Mouse (Mus musculus) limb, embryonic 14.5 days (tissue): ENCODE data around the gene Taf6l. TPM values are rescaled to one million over a fixed set of nuclear protein-coding genes. Genes with fewer than 3 reads are reported as not detected.

ENCODE experiments used
- ATAC-seq: fragments of 200-750 bp; cut with Nextera tagmentation; 2 replicates; pipeline ENCODE4 v1.8.0; 2017; ENCODE audit warnings: low read depth, moderate number of reproducible peaks, moderate TSS enrichment; ENCODE audit not compliant: low FRiP score
- DNase-seq: peaks from one replicate; pipeline ENCODE4 v3.0.0-alpha.2; 2015; ENCODE audit warnings: low spot score
- H3K27ac ChIP-seq: fragments of 300-500 bp; sonication (generic); replicated peaks from 2 replicates; pipeline ENCODE4 v1.5.1; 2014; ENCODE audit warnings: low read depth, mild to moderate bottlenecking, low read length, moderate library complexity, mixed read lengths
- H3K27me3 ChIP-seq: fragments of 300-500 bp; sonication (generic); 2 replicates; pipeline ENCODE4 v1.6.1; 2014; ENCODE audit warnings: low read length, mixed read lengths; ENCODE audit not compliant: control insufficient read depth, insufficient read depth
- H3K36me3 ChIP-seq: fragments of 300-500 bp; sonication (generic); 2 replicates; pipeline ENCODE4 v1.6.1; 2014; ENCODE audit warnings: mild to moderate bottlenecking, low read length, moderate library complexity, mixed read lengths; ENCODE audit not compliant: control insufficient read depth, insufficient read depth
- H3K4me1 ChIP-seq: fragments of 300-500 bp; sonication (generic); 2 replicates; pipeline ENCODE4 v1.6.1; 2014; ENCODE audit warnings: antibody characterized with exemption, low read length, mixed read lengths; ENCODE audit not compliant: control insufficient read depth, insufficient read depth
- H3K4me2 ChIP-seq: fragments of 300-500 bp; sonication (generic); replicated peaks from 2 replicates; pipeline ENCODE4 v1.6.1; 2014; ENCODE audit warnings: low read depth, mild to moderate bottlenecking, low read length, moderate library complexity; ENCODE audit not compliant: severe bottlenecking
- H3K4me3 ChIP-seq: fragments of 300-500 bp; sonication (generic); replicated peaks from 2 replicates; pipeline ENCODE4 v1.5.1; 2014; ENCODE audit warnings: low read length
- H3K9ac ChIP-seq: fragments of 300-500 bp; sonication (generic); 2 replicates; pipeline ENCODE4 v1.6.1; 2014; ENCODE audit warnings: mild to moderate bottlenecking, low read depth, low read length, moderate library complexity; ENCODE audit not compliant: severe bottlenecking
- H3K9me3 ChIP-seq: fragments of 300-500 bp; sonication (generic); 2 replicates; pipeline ENCODE4 v1.6.1; 2016; ENCODE audit warnings: low read length; ENCODE audit not compliant: control insufficient read depth
- POLR2A ChIP-seq: fragments of 200-500 bp; IDR thresholded peaks from 2 replicates; pipeline ENCODE4 v1.8.0; 2012; ENCODE audit warnings: inconsistent platforms, mild to moderate bottlenecking, moderate library complexity, borderline replicate concordance; ENCODE audit not compliant: insufficient read depth, insufficient read length; ENCODE audit errors: extremely low read depth
- WGBS: fragments of 180-500 bp; shearing (Covaris S2); extraction: QIAGEN DNeasy Blood & Tissue Kit; methylation state at CpG from one replicate; pipeline ENCODE4 v1.1.7; 2014; 5-methylcytosine and 5-hydroxymethylcytosine counted together
- polyA plus RNA-seq, 2 experiments: library from polyadenylated mRNA; depleted of rRNA in 1 of 2; stranded (reverse) in 1 of 2; unstranded in 1 of 2; fragments of >200 nt; fragmentation: Nextera tagmentation in 1 of 2; extraction: Ambion mirVana in 1 of 2; gene quantifications; 2 replicates each; pipeline versions ENCODE4 v1.2.1 to v1.2.3; 2012 to 2014

Taf6l gene
- polyA plus RNA-seq, 2 experiments, result 21.8 to 22.4 TPM

GRCm38 (mm10) chr19:8745382-8745781, 40.8 kb downstream of the Taf6l start:
- Histone ChIP-seq H3K36me3 (peaks cover 83% of the 10 kb centered on the region), H3K27ac (no peak overlapping the region), H3K4me1 (peaks cover 17% of the 10 kb centered on the region), H3K9ac (no peak overlapping the region), H3K4me2 (no peak overlapping the region), H3K27me3 (no peaks in the 10 kb centered on the region), H3K4me3 (no peak overlapping the region), H3K9me3 (no peaks in the 10 kb centered on the region)
- 96% methylated on average over 1 of the region's 1 CpGs for WGBS
- TF ChIP-seq POLR2A, result no peak
- DNase-seq (no peak), ATAC-seq (no peak)

GRCm38 (mm10) chr19:8742176-8742575, 44.0 kb downstream of the Taf6l start:
- Histone ChIP-seq H3K36me3 (peaks cover 80% of the 10 kb centered on the region), H3K27ac (peak overlapping the region; percentile 97), H3K27me3 (no peaks in the 10 kb centered on the region), H3K4me3 (peak overlapping the region; percentile 96), H3K9me3 (no peaks in the 10 kb centered on the region), H3K4me2 (peak overlapping the region; percentile 95), H3K9ac (peak overlapping the region; percentile 88), H3K4me1 (peaks cover 17% of the 10 kb centered on the region)
- no peak for ATAC-seq
- TF ChIP-seq POLR2A, result no peak
- 16% methylated on average over 12 of the region's 14 CpGs for WGBS
- no peak for DNase-seq

GRCm38 (mm10) chr19:8741243-8741869, 44.9 kb downstream of the Taf6l start, which contains the start of gene Stx5a:
Gene Stx5a, plus strand, starts transcription at chr19:8741413.
- Histone ChIP-seq H3K27me3 (no peaks in the 10 kb centered on the region), H3K27ac (peak within 1 kb of the TSS; percentile 97), H3K4me2 (peak within 1 kb of the TSS; percentile 95), H3K9ac (peak within 1 kb of the TSS; percentile 88), H3K4me1 (peaks cover 19% of the 10 kb centered on the region), H3K9me3 (no peaks in the 10 kb centered on the region), H3K36me3 (peaks cover 72% of the 10 kb centered on the region), H3K4me3 (peak within 1 kb of the TSS; percentile 96)
- peak; percentile 98 for ATAC-seq
- peak; percentile 55; the same call in 1 of the 2 replicates for TF ChIP-seq POLR2A
- WGBS, result under 1% methylated on average over 36 of the region's 36 CpGs
- peak; percentile 99 for DNase-seq

- Histone ChIP-seq H3K4me3 (peak within 1 kb of the TSS; percentile 96), H3K36me3 (peaks cover 65% of the 10 kb centered on the region), H3K27me3 (no peaks in the 10 kb centered on the region), H3K9me3 (no peaks in the 10 kb centered on the region), H3K9ac (peak within 1 kb of the TSS; percentile 88), H3K4me2 (peak within 1 kb of the TSS; percentile 61), H3K27ac (peak within 1 kb of the TSS; percentile 97), H3K4me1 (peaks cover 19% of the 10 kb centered on the region)
- no peak for ATAC-seq
- 64% methylated on average over 14 of the region's 14 CpGs for WGBS
- DNase-seq, result no peak
- no peak for TF ChIP-seq POLR2A
Observed at GRCm38 (mm10) chr19:8740603-8741002, 45.6 kb downstream of the Taf6l start, which contains the start of gene 1700092M07Rik. Gene 1700092M07Rik, plus strand, starts transcription at chr19:8740718.

- Histone ChIP-seq H3K27ac (no peak overlapping the region), H3K4me3 (no peak overlapping the region), H3K27me3 (no peaks in the 10 kb centered on the region), H3K9me3 (no peaks in the 10 kb centered on the region), H3K4me1 (peaks cover 23% of the 10 kb centered on the region), H3K9ac (no peak overlapping the region), H3K4me2 (no peak overlapping the region), H3K36me3 (peaks cover 55% of the 10 kb centered on the region)
- no peak for TF ChIP-seq POLR2A
- ATAC-seq (no peak), DNase-seq (no peak)
- WGBS, result 95% methylated on average over 6 of the region's 6 CpGs
Observed at GRCm38 (mm10) chr19:8739646-8740045, 46.6 kb downstream of the Taf6l start.
